Mouse (Mus musculus) limb, embryonic 11.5 days (tissue): ENCODE measurements around the gene Plekhb1. TPM values are rescaled to one million over a fixed set of nuclear protein-coding genes. Genes with fewer than 3 reads are reported as not detected.
A peak's percentile ranks its signal among the peaks of the same experiment; 100 is the strongest.

Experiments used
- ATAC-seq: fragments of 200-750 bp; cut with Nextera tagmentation; 2 replicates; pipeline ENCODE4 v1.8.0; 2017; ENCODE audit warnings: low read depth; ENCODE audit not compliant: insufficient number of reproducible peaks, low FRiP score, low TSS enrichment
- DNase-seq: peaks from one replicate; pipeline ENCODE4 v3.0.0-alpha.2; 2015; ENCODE audit warnings: low spot score
- H3K27ac ChIP-seq: fragments of 300-500 bp; sonication (generic); replicated peaks from 2 replicates; pipeline ENCODE4 v1.5.1; 2014; ENCODE audit warnings: low read depth, mild to moderate bottlenecking, low read length
- H3K27me3 ChIP-seq: fragments of 300-500 bp; sonication (generic); 2 replicates; pipeline ENCODE4 v1.6.1; 2014; ENCODE audit warnings: mild to moderate bottlenecking, low read length, mixed read lengths; ENCODE audit not compliant: control insufficient read depth, insufficient read depth
- H3K36me3 ChIP-seq: fragments of 300-500 bp; sonication (generic); 2 replicates; pipeline ENCODE4 v1.6.1; 2014; ENCODE audit warnings: mild to moderate bottlenecking, low read length, moderate library complexity, mixed read lengths; ENCODE audit not compliant: control insufficient read depth, insufficient read depth
- H3K4me1 ChIP-seq: fragments of 300-500 bp; sonication (generic); 2 replicates; pipeline ENCODE4 v1.6.1; 2014; ENCODE audit warnings: low read length, mixed read lengths; ENCODE audit not compliant: control insufficient read depth, insufficient read depth
- H3K4me2 ChIP-seq: fragments of 300-500 bp; sonication (generic); 2 replicates; pipeline ENCODE4 v1.6.1; 2014; ENCODE audit warnings: low read depth, mild to moderate bottlenecking, moderate library complexity; ENCODE audit not compliant: severe bottlenecking
- H3K4me3 ChIP-seq: fragments of 300-500 bp; sonication (generic); 2 replicates; pipeline ENCODE4 v1.5.1; 2014; ENCODE audit warnings: low read depth, low read length
- H3K9ac ChIP-seq: fragments of 300-500 bp; sonication (generic); 2 replicates; pipeline ENCODE4 v1.6.1; 2014; ENCODE audit warnings: mild to moderate bottlenecking, low read length
- H3K9me3 ChIP-seq: fragments of 300-500 bp; sonication (generic); 2 replicates; pipeline ENCODE4 v1.6.1; 2016; ENCODE audit warnings: low read length; ENCODE audit not compliant: control insufficient read depth
- WGBS: fragments of 180-500 bp; shearing (Covaris S2); extraction: QIAGEN DNeasy Blood & Tissue Kit; methylation state at CpG from one replicate; pipeline ENCODE4 v1.1.7; 2014; 5-methylcytosine and 5-hydroxymethylcytosine counted together
- polyA plus RNA-seq: library from polyadenylated mRNA; unstranded; fragments of >200 nt; fragmentation: Nextera tagmentation; extraction: Ambion mirVana; gene quantifications from 2 replicates; pipeline ENCODE4 v1.2.1, GENCODE M21; 2014

Plekhb1 gene
- polyA plus RNA-seq, 1 experiment from 2014 or later: 1.6 TPM

GRCm38 (mm10) chr7:100684538-100684937 is 22.3 kb upstream of the Plekhb1 start:
- DNase-seq (peak; percentile 75), ATAC-seq (no peak)
- H3K27ac ChIP-seq: no peak overlapping the region
- H3K36me3 ChIP-seq: no peaks in the 10 kb centered on the region
- H3K4me3 ChIP-seq: no peak overlapping the region
- no peak overlapping the region for H3K9ac ChIP-seq
- H3K4me2 ChIP-seq: no peak overlapping the region
- H3K4me1 ChIP-seq: no peaks in the 10 kb centered on the region
- no peaks in the 10 kb centered on the region for H3K27me3 ChIP-seq
- no peaks in the 10 kb centered on the region for H3K9me3 ChIP-seq
- WGBS: 52% methylated on average over 7 of the region's 7 CpGs

GRCm38 (mm10) chr7:100684081-100684480 is 21.9 kb upstream of the Plekhb1 start:
- Histone ChIP-seq H3K4me1 (no peaks in the 10 kb centered on the region), H3K9ac (no peak overlapping the region), H3K9me3 (no peaks in the 10 kb centered on the region), H3K27me3 (no peaks in the 10 kb centered on the region), H3K27ac (no peak overlapping the region), H3K36me3 (no peaks in the 10 kb centered on the region), H3K4me3 (no peak overlapping the region), H3K4me2 (no peak overlapping the region)
- ATAC-seq: no peak
- no peak for DNase-seq
- WGBS: 76% methylated on average over 5 of the region's 5 CpGs

GRCm38 (mm10) chr7:100683241-100683640 is 21.0 kb upstream of the Plekhb1 start:
- no peak for ATAC-seq

GRCm38 (mm10) chr7:100681132-100681531 is 18.9 kb upstream of the Plekhb1 start:
- Histone ChIP-seq H3K9me3 (no peaks in the 10 kb centered on the region), H3K4me2 (no peak overlapping the region), H3K27me3 (no peaks in the 10 kb centered on the region), H3K27ac (no peak overlapping the region), H3K36me3 (no peaks in the 10 kb centered on the region), H3K4me1 (no peaks in the 10 kb centered on the region), H3K9ac (no peak overlapping the region), H3K4me3 (no peak overlapping the region)
- DNase-seq (no peak), ATAC-seq (no peak)
- 62% methylated on average over 5 of the region's 5 CpGs for WGBS

More at GRCm38 (mm10) chr7:100683241-100683640, 21.0 kb upstream of the Plekhb1 start:
- H3K9me3 ChIP-seq: no peaks in the 10 kb centered on the region
- no peak overlapping the region for H3K4me2 ChIP-seq
- H3K4me3 ChIP-seq: no peak overlapping the region
- no peaks in the 10 kb centered on the region for H3K4me1 ChIP-seq
- no peak overlapping the region for H3K27ac ChIP-seq
- no peak for DNase-seq
- H3K36me3 ChIP-seq: no peaks in the 10 kb centered on the region
- WGBS: 93% methylated on average over 1 of the region's 1 CpGs
- no peak overlapping the region for H3K9ac ChIP-seq
- H3K27me3 ChIP-seq: no peaks in the 10 kb centered on the region

- H3K9ac ChIP-seq: no peak overlapping the region
- H3K4me2 ChIP-seq: no peak overlapping the region
- H3K27me3 ChIP-seq: no peaks in the 10 kb centered on the region
- no peak overlapping the region for H3K27ac ChIP-seq
- H3K36me3 ChIP-seq: no peaks in the 10 kb centered on the region
- ATAC-seq: no peak
- H3K9me3 ChIP-seq: no peaks in the 10 kb centered on the region
- WGBS: 63% methylated on average over 15 of the region's 15 CpGs
- DNase-seq: no peak
- no peak overlapping the region for H3K4me3 ChIP-seq
- H3K4me1 ChIP-seq: no peaks in the 10 kb centered on the region
Observed at GRCm38 (mm10) chr7:100678948-100679880, 17.0 kb upstream of the Plekhb1 start.

- DNase-seq (no peak), ATAC-seq (no peak)
- Histone ChIP-seq H3K9ac (no peak overlapping the region), H3K9me3 (no peaks in the 10 kb centered on the region), H3K27me3 (no peaks in the 10 kb centered on the region), H3K4me2 (no peak overlapping the region), H3K36me3 (no peaks in the 10 kb centered on the region), H3K4me3 (no peak overlapping the region), H3K4me1 (no peaks in the 10 kb centered on the region), H3K27ac (no peak overlapping the region)
- WGBS: 88% methylated on average over 5 of the region's 5 CpGs
Observed at GRCm38 (mm10) chr7:100678052-100678451, 15.8 kb upstream of the Plekhb1 start.

GRCm38 (mm10) chr7:100674941-100675340 is 12.7 kb upstream of the Plekhb1 start:
- no peak overlapping the region for H3K4me3 ChIP-seq
- H3K4me1 ChIP-seq: no peaks in the 10 kb centered on the region
- WGBS: 85% methylated on average over 2 of the region's 2 CpGs
- H3K9me3 ChIP-seq: no peaks in the 10 kb centered on the region
- H3K27ac ChIP-seq: no peak overlapping the region
- no peak overlapping the region for H3K9ac ChIP-seq
- no peaks in the 10 kb centered on the region for H3K36me3 ChIP-seq
- no peak overlapping the region for H3K4me2 ChIP-seq
- ATAC-seq (no peak), DNase-seq (no peak)
- H3K27me3 ChIP-seq: no peaks in the 10 kb centered on the region

GRCm38 (mm10) chr7:100673452-100673851 is 11.2 kb upstream of the Plekhb1 start:
- 74% methylated on average over 7 of the region's 7 CpGs for WGBS
- Histone ChIP-seq H3K4me3 (no peak overlapping the region), H3K9ac (no peak overlapping the region), H3K27ac (no peak overlapping the region), H3K27me3 (no peaks in the 10 kb centered on the region), H3K4me2 (no peak overlapping the region), H3K9me3 (no peaks in the 10 kb centered on the region), H3K4me1 (no peaks in the 10 kb centered on the region), H3K36me3 (no peaks in the 10 kb centered on the region)
- no peak for ATAC-seq
- no peak for DNase-seq
